Mouse (Mus musculus) ES-Bruce4 (cell line): Measurements from ENCODE around the gene Iqgap3. TPM values are rescaled to one million over a fixed set of nuclear protein-coding genes. Genes with fewer than 3 reads are reported as not detected.

Experiments
- H3K27ac ChIP-seq: 2 replicates; pipeline ENCODE4 v1.5.1; 2012; ENCODE audit warnings: low read length, inconsistent platforms; ENCODE audit not compliant: insufficient read depth
- H3K27me3 ChIP-seq: 2 replicates; pipeline ENCODE4 v1.6.1; 2012; ENCODE audit warnings: mild to moderate bottlenecking, low read length, inconsistent platforms; ENCODE audit not compliant: control insufficient read depth, poor library complexity, insufficient read depth, severe bottlenecking
- H3K36me3 ChIP-seq: 2 replicates; pipeline ENCODE4 v1.6.1; 2012; ENCODE audit warnings: inconsistent platforms, mild to moderate bottlenecking, low read length, moderate library complexity; ENCODE audit not compliant: control insufficient read depth, poor library complexity, insufficient read depth, severe bottlenecking
- H3K4me1 ChIP-seq: one replicate; pipeline ENCODE4 v1.8.1; 2011; ENCODE audit warnings: low read length; ENCODE audit not compliant: control insufficient read depth, insufficient read depth
- H3K4me3 ChIP-seq: 2 replicates; pipeline ENCODE4 v1.5.1; 2011; ENCODE audit warnings: low read depth, mild to moderate bottlenecking, low read length
- H3K9ac ChIP-seq: 2 replicates; pipeline ENCODE4 v1.6.1; 2012; ENCODE audit warnings: low read depth, mild to moderate bottlenecking, inconsistent platforms; ENCODE audit not compliant: poor library complexity, severe bottlenecking
- H3K9me3 ChIP-seq: replicated peaks from 2 replicates; pipeline ENCODE4 v1.6.1; 2012; ENCODE audit warnings: mild to moderate bottlenecking, low read length, inconsistent platforms; ENCODE audit not compliant: control insufficient read depth, poor library complexity, insufficient read depth, severe bottlenecking
- CTCF ChIP-seq: IDR thresholded peaks from one replicate; pipeline ENCODE4 v1.8.1; 2011; ENCODE audit warnings: low read depth, low read length
- EP300 ChIP-seq: IDR thresholded peaks from 2 replicates; pipeline ENCODE4 v1.6.1; 2011; ENCODE audit warnings: low read depth, low read length; ENCODE audit not compliant: insufficient read depth
- POLR2A ChIP-seq: IDR thresholded peaks from one replicate; pipeline ENCODE4 v1.8.1; 2011; ENCODE audit warnings: low read length; ENCODE audit not compliant: insufficient read depth
- polyA plus RNA-seq: library from polyadenylated mRNA; stranded (reverse); fragments of >200 nt; gene quantifications from 2 replicates; pipeline ENCODE4 v1.2.4, GENCODE M21; 2011; ENCODE audit warnings: low read depth; ENCODE audit not compliant: missing spikeins, insufficient read depth, insufficient read length

Gene Iqgap3
- polyA plus RNA-seq, 1 experiment: 30.9 TPM

GRCm38 (mm10) chr3:88148354-88148753 is 66.6 kb downstream of the Iqgap3 start:
- Histone ChIP-seq H3K27me3 (no peaks in the 10 kb centered on the region), H3K27ac (peak overlapping the region; percentile 29; the same call in 1 of the 2 replicates), H3K36me3 (no peaks in the 10 kb centered on the region), H3K4me1 (peaks cover 37% of the 10 kb centered on the region), H3K4me3 (no peak overlapping the region), H3K9me3 (no peaks in the 10 kb centered on the region), H3K9ac (no peak overlapping the region)
- no peak for TF ChIP-seq CTCF
- no peak for TF ChIP-seq POLR2A
- no peak for TF ChIP-seq EP300

GRCm38 (mm10) chr3:88148776-88149509 is 67.2 kb downstream of the Iqgap3 start:
- no peak overlapping the region for H3K4me3 ChIP-seq
- no peaks in the 10 kb centered on the region for H3K9me3 ChIP-seq
- H3K4me1 ChIP-seq: peaks cover 37% of the 10 kb centered on the region
- H3K27ac ChIP-seq: peak overlapping the region; percentile 55
- no peaks in the 10 kb centered on the region for H3K27me3 ChIP-seq
- no peak overlapping the region for H3K9ac ChIP-seq
- no peaks in the 10 kb centered on the region for H3K36me3 ChIP-seq
- no peak for TF ChIP-seq POLR2A
- TF ChIP-seq CTCF: no peak
- no peak for TF ChIP-seq EP300

GRCm38 (mm10) chr3:88149510-88149974 is 67.8 kb downstream of the Iqgap3 start:
- Histone ChIP-seq H3K9me3 (no peaks in the 10 kb centered on the region), H3K4me1 (peaks cover 36% of the 10 kb centered on the region), H3K9ac (no peak overlapping the region), H3K27me3 (no peaks in the 10 kb centered on the region), H3K27ac (peak overlapping the region; percentile 55), H3K4me3 (no peak overlapping the region), H3K36me3 (no peaks in the 10 kb centered on the region)
- no peak for TF ChIP-seq CTCF
- TF ChIP-seq POLR2A: no peak
- TF ChIP-seq EP300: no peak

- Histone ChIP-seq H3K9me3 (no peaks in the 10 kb centered on the region), H3K9ac (no peak overlapping the region), H3K4me1 (peaks cover 35% of the 10 kb centered on the region), H3K36me3 (no peaks in the 10 kb centered on the region), H3K27ac (peak overlapping the region; percentile 55), H3K4me3 (no peak overlapping the region), H3K27me3 (no peaks in the 10 kb centered on the region)
- no peak for TF ChIP-seq CTCF
- TF ChIP-seq POLR2A: no peak
- no peak for TF ChIP-seq EP300
These were observed 68.6 kb downstream of the Iqgap3 start for GRCm38 (mm10) chr3:88150061-88150998.

- TF ChIP-seq CTCF (no peak), EP300 (no peak), POLR2A (no peak)
- Histone ChIP-seq H3K36me3 (no peaks in the 10 kb centered on the region), H3K4me3 (no peak overlapping the region), H3K27ac (no peak overlapping the region), H3K4me1 (peaks cover 29% of the 10 kb centered on the region), H3K9me3 (no peaks in the 10 kb centered on the region), H3K27me3 (no peaks in the 10 kb centered on the region), H3K9ac (no peak overlapping the region)
These were observed 69.2 kb downstream of the Iqgap3 start for GRCm38 (mm10) chr3:88150999-88151364.

GRCm38 (mm10) chr3:88152056-88152455 is 70.3 kb downstream of the Iqgap3 start:
- no peak for TF ChIP-seq CTCF
- no peak for TF ChIP-seq POLR2A
- no peak for TF ChIP-seq EP300
- Histone ChIP-seq H3K27ac (no peak overlapping the region), H3K4me1 (peaks cover 25% of the 10 kb centered on the region)

More at GRCm38 (mm10) chr3:88152056-88152455, 70.3 kb downstream of the Iqgap3 start:
- H3K4me3 ChIP-seq: no peak overlapping the region
- no peaks in the 10 kb centered on the region for H3K9me3 ChIP-seq
- H3K27me3 ChIP-seq: no peaks in the 10 kb centered on the region
- H3K9ac ChIP-seq: no peak overlapping the region
- H3K36me3 ChIP-seq: no peaks in the 10 kb centered on the region
